Mouse (Mus musculus) monocyte, adult 2 months (primary cell): ENCODE data around the gene Fhl2.
"Not testable (repeated sequence)": the region's sequence is repeated elsewhere in the genome, so short reads cannot be mapped to it uniquely, and the experiment has no call there.

Experiments
- DNase-seq, 2 experiments: peaks; one replicate each; pipeline ENCODE4 v3.0.0; 2022; ENCODE audit warnings: low spot score in 2 of 2, low read depth in 1 of 2

Gene Fhl2

DNA sequence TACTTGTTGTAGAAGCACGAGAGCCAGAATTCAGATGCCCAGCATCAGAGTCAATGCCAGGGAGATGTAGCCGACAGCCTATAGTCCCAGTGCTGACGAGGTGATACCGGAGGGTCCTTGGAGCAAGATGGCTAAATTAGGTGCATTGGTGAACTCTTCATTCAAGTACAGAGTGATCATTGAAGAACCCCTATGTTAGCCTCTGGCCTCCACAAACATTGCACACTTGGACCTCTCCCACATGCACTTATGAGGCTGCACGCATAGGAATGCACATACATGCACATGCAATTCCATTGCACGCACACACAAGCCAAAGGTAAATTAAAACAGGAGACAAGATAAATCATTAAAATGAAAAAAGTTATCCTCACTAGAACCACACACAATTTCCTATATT lies 3.4 kb downstream of the Fhl2 start:
- DNase-seq = no peak

DNA sequence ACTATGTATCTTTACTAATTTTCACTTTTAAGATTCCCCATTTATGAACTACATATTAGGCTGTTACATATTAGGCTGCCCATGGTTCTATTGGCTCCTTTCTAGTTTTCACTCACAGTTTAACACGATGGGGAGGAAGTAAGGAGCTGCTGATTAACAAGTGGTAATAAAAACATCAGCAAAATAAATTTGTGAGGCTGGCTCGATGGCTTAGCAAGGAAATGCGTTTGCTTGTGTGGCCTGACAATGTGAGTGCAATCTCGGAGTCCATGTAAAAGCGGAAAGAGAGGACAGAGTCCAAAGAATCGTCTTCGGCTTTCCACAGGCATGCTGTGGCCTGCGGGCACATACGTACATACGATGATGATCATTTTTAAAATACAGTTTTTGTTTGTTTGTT lies 4.3 kb downstream of the Fhl2 start:
- no peak for DNase-seq

DNA sequence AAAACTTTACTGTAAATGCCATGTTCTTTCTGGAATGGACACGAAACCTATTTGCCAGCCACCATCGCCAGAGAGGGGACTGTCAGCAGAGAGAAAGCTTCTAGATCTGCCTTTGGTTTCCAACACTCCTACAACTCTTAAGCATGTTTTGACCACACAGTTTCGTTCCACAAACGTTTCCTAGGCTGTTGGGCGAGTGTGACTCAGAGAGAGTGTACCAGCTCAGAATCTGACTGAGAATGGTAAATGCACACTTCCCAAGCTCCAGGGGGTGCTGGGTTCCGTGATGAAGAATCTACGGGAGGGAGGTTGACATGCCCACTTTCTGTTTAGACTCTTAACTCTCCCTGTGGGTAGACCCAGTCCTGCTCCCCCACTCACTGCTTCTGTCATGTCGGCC lies 5.7 kb downstream of the Fhl2 start:
- no peak for DNase-seq

DNA sequence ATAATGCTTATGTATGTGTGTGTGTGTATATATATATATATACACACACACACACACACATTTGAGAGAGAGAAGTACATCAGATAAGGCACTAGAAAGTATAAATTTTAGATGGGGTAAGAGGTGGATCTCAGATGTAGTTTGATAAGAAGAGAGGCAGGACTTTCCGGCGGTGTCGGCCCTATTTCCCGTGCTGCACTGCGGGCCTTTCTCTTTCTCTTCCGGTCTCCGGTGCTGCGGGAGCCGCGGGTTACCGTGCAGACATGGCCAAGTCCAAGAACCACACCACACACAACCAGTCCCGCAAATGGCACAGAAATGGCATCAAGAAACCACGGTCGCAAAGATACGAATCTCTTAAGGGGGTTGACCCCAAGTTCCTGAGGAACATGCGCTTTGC lies 7.9 kb downstream of the Fhl2 start:
- DNase-seq = not testable (repeated sequence)

DNA sequence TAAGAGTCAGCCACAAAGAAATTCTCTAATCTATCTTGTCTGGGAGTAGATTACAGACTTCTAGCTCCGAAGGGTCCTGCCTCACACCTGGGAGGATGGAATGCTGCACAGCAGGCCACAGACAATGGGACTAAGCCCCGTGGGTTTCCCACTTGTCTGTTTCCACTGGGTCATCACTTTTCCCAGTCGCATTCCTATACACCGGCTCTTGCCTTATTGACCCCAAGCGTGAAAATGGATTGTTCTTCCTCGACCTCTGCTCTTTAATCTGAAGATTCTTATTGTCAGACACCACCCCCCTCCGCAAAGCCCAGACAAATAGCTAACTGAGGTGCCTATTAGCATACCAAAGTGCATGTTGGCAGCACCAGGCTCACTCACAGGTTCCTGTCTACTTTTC lies 10.4 kb downstream of the Fhl2 start:
- no peak for DNase-seq

DNA sequence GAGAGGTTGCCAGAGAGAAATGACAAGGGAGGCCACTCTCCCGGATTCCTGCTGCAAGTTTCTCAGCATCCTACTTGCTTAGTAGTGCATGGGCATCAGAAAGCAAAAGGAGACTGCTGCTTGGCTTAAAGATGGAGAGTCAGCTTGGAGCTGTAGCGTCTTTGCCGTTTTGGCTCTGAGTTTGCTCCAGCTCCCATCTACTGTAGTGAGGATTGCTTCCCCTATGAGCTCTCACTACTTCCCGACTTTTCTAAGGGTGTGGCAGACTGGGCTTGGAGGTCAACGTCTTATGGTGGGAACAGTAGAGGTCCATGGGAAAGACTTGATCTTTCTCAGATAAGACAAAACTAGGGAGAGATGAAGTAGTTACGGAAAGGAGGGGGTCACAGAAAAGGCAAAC lies 15.9 kb downstream of the Fhl2 start:
- DNase-seq = no peak

DNA sequence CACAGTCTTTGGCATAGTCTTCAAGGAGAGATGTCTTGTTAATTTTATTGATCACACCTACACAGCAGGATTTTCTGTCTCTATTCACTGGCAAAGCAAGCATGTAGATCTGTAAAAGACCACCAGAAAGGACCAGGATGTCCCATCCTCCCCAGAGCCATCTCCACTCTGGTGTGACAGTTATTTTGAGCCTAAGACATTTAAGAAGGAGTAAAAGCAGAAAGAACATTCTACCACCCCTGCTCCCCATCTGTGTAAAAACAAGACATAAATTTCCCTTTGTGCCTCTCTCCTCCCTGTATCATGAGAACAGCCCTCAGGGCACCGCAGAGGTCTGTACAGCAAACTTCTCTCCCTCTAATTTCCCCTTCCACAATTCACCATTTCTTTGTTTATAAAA lies 18.0 kb downstream of the Fhl2 start:
- DNase-seq = no peak

DNA sequence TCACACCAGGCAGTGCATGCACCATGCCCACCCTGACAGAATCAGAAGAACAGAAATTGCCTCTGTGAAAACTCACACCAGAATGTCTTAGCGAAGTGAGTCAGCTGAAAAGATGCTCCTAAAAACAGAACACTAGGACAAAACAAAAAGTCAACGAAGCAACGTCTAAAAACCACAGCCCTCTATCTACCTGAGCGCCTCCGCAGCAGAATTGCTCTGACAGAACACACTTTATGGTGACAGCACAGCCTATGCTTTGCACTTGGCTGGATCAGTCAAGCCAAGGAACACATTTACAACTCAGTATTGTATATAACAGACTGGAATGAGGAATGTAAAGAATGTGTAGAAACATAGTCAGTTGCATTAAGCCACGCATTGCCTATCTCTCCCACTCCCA lies 18.4 kb downstream of the Fhl2 start:
- no peak for DNase-seq

DNA sequence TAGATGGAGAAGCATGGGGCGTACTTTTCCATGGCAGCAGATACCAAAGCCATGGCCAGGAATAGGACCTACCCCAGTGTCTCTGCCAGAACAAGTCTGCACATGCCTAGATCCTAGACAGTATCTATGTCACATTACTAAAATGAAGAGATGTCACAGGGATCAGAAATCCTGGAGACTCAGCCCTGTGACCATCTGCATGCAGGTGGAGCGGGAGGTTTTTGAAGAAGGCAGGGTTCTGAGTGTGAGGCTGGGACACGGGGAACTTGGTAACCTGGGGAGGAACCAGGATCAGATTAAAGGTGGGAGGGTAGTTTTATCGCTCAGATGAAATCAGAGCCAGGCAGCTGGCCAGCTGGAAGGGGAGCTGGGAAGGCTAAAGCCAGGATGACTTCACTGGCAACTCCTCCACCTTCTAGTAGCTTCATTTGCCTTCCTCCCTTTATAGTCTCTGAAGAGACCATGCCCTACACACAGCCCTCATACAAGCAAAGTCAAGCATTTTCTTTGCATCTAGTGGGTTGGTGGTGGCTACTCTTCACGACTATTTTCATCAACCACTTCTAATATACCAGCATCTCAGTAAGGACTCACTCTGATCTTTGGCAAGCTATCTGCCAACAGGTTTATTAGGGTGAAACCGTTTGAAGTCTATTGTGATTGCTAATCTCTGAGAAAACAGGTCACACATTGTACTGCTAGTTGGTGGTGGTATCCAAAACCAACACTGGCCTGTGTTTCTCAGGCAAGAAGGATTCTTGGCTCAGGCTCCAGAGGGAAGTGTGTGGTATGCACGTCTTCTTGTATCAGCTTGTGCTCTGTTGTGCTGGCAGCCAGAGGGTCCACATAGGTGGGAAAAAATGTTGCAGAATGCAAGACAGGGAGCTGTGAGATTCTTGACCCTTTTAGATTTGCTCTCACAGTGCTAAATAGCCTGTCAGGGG lies 23.2 kb downstream of the Fhl2 start:
- DNase-seq = no peak

DNA sequence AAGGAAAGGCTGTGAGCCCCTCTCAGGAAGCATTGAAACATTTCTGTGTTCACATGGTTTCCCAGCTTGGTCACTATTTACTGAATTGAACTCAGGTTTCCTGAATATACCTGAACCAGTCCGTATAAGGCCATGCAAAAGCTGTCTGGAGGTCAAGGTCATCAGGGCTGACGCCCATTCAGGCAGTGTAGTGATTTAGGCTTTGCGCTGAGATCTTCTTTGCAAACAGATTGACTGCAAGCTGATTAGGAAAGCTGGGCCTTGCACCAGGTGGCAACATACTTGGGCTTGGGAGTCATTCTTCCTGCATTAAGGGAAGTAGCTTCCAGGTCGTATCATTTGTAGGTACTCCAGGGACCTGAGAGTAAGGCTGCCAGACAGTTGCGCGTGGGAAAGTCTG lies 25.0 kb downstream of the Fhl2 start:
- no peak for DNase-seq

DNA sequence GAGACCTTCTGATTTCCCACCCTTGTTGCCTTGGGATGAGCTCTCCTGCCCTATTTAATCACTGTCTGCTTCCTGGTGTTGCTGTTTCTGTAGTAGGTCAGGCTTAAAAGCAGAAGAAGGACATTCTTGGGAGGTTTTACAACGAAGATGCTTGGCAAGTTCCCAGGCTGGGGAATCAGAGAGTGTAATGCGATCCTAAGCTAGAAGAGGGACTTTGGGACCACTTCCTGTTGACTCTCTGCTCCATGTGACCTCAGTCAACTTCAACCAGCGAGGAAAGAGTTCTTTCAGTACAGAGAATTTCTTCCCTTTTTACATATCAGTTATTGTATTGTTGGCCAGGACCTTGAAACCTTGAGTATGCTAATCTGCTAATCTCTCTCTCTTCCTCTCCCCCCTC lies 25.7 kb downstream of the Fhl2 start:
- no peak for DNase-seq

DNA sequence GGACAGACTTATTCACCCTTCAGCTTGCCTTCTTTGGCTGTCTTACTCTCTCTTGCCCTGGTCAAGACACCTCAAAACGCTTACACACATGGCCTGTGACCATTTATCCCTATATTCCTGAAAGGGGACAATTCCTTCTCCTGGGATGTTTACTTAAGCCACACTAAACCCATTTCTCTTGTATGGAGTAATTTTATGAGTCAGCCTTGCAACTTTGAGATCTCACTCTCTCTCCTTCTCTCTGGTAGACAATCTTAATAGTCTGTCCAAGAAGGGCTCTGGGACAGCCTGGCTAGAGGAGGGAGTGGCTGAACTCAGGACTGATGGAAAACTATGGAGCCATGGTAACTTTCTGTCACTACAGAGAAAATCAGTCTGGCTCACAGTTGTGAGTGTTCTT lies 27.1 kb downstream of the Fhl2 start:
- no peak for DNase-seq

DNA sequence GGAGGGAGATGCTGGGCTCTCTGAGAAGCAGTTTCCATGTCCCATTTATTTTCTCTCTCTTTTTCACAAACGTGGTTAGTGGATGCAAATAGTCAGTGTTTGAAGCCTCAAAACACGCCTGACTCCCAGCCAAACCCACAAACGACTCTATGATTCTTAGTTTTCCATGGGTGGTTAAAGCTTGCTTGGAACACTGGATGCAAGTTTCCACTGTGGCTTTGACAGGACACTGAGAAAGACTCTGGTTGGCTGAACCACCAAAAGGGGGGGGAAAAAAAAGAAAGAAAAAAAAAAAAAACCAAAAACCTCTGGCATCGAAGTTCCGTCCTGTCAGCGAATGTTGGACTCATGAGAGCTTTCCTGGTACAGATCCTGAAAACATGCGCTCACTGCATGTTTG lies 27.6 kb downstream of the Fhl2 start:
- no peak for DNase-seq

DNA sequence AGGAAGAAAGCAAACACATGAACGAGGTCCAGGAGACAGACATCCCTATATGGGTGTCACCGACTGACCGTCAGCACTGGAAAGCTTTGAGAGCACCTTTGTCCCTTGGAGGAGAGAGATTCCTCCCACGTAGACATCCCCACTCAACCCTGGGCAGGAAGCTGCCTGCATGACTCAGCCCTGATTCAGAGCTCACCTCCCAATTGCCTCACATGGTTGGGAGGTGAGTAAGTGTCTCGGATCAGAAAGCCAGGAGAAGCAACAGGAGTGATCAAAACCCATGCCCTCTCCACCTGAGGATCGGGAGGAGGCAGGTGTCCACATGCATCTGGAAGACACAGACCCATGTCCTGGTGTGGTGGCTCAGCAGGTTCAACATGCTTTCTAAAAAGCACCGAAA lies 28.2 kb downstream of the Fhl2 start:
- DNase-seq = no peak

DNA sequence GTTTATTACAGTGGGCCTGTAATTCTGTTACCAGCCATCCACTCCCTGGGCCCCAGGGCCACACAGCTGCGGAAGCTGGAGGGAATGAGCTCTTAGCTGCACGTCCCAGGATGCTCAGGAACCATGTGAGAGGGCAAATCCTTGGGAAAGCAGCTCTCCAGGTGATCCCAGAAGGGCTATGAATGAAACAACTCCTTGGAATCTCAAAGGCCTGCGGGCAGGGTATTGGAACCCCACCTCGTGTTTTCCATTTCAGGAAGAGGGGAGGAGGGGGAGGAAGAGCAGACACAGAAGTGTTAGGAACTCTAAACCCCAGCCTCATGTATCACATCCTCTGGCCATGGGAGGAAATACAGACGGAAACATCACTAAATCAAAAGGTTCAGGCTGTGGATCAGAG lies 28.8 kb downstream of the Fhl2 start:
- no peak for DNase-seq

DNA sequence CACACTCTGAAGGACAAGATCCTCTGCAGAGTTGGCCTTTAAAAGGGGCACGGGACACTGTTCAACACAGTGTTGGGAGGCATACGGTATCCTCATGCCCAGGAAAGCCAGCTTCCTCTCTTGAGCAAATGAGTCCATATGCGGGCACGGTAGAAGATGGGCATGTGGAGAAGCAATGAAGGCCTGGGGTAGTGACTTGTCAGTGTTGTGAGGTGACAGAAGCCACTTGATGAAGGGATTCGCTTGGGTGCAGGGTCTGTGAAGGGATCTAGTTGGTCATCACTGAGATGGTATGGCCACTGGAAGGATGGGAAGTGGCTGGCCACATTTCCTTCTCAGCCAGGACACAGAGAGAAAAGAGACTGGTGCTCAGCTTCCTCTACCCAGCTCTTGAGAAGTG lies 32.2 kb downstream of the Fhl2 start:
- DNase-seq = no peak

DNA sequence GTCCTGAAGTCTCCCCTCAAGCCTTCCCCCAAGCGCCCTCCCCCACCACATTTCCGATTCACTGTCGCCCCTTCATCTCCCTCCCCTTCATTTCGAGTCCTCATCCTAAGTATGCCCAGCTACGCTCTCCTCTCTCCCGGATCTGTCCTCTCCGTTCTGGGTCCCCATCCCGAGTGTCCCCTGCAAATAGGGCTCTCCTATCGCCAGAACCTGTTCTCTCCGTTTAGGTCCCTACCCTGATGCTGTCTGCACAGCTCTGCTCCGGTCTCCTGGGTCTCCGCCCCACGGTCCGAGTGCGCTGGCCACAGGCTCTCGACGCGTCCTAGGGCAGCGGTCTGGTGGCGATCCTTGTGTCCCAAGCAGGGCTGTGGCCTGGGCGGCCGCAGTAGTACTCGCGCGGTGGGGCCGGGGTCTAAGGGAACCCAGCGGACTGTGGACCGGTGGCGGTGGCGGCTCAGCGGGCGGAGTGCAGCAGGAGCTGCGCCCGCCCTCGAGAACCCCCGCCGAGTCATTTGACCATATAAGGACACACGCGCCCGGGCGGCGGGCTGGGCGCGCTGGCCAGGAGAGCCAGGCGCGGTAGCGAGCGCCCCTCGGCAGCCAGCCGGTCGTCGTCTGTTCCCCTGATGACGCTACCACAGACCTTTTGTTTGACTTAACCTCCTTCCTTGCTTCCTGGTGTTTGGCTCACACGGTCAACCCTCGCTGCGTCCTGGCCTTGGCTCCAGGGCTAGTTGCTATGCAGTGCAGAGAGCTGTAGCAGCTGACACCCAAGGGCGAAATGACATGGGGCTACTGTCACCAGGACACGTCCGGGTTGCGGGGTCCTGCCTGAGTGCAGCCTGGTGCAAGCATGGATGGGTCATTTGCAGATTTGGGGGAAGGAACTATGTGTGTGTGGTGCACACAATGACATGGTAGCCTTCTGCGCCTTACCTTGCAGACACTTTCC lies 33.0 kb downstream of the Fhl2 start:
- no peak for DNase-seq

DNA sequence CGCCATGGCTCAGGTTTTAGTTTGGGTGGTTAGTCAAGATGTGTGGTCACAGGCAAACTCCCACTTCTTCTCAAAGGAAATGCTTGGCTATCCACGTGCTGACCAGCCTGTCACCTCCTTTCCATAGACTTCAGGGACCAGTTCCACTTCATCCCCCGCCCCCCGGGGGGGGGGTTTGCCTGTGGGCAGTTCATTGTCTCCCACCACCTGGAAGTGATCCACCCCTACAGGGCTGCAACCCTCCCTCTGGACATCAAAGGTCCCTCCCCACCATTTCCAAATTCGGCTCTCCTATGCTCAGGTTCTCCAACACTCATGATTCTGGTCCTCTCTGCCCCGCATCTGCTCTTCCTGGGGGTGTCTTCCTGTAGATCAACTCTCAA lies 33.7 kb downstream of the Fhl2 start:
- DNase-seq = no peak

DNA sequence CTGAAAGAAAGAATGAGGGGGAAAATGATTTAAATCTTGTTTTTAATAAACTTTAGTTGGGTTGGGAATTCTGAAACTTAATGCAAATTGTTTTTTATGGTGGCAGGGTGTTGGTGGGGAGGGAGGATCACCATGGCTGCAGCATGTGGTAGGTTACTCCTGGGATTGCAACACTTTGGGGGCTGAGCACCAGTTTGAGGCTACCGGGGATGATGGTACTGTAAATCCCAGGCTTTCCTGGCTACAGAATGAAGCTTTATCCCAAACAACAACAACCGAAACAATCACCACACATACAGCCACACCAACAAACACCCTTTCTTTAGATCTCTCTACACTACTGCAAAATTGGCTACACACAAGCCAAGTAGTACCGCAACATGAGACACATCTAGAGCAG lies 34.4 kb downstream of the Fhl2 start:
- DNase-seq = no peak

DNA sequence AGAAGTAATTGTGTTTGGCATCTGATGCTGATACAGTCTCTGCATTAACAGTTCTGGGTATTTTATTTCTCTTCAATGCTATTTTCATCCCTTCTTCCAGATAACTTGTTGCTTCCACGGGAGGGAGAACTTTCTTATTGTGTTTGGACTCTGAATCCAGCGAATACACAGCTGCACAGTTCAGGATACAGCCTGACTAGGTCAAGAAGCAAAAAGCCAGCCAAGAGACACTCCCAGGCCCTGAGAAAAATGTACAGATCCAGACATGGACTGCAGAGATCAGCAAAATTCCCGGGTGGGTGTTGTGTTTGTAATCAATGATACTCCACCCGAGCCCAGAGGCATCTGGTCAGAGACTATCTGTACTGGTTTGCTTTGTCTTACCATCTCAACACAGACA lies 37.4 kb downstream of the Fhl2 start:
- DNase-seq = no peak

DNA sequence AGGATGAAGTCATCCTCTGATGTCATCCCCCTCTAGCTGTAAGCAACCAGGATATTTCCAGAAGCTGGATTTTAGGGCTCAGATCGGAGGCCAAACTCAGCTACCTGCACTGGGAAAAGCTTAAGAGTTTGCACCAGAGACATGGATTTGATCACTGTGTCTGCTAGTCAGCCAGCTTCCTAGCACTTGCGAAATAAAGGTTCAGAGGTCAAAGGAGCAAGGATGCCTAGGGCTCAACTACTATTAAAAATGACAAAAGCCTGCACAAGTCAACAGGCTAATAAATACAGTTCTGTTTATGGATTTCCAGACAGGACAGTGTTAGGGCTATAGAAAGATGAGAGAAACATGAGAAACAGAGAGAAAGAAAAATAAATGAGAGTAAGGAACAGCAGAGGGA lies 38.9 kb downstream of the Fhl2 start:
- DNase-seq = no peak

DNA sequence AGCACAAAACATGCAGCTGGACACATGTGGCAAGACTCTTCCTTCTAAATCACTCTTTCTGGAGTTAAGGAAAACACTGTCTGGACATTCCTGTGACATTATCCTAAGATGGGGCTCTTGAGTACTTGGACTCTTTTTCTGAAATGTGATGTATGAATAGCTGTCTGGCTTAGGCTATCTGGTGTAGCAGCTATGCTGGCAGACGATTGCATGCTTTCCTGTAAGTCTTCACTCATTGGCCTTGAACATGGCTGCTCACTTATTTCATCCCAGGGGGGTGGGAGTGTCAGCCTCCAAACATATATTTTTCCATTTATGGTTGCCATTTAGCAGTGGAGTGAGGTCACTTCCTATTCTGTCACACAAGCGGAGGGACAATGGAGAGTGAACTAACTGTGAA lies 42.3 kb downstream of the Fhl2 start:
- DNase-seq = no peak
